Mouse (Mus musculus): ENCODE measurements around the gene D11Wsu47e.

- no peak for TF ChIP-seq CTCF (IDR thresholded peaks at IDR 0.05; ENCODE audit: low read depth, low read length)
- peak; percentile 53 for TF ChIP-seq POLR2A (IDR thresholded peaks at IDR 0.05; ENCODE audit: insufficient read depth, low read length)
- peak; percentile 93 for TF ChIP-seq EP300 (IDR thresholded peaks at IDR 0.05; ENCODE audit: insufficient read depth, low read depth, low read length)
Observed at GRCm38 (mm10) chr11:113710257-113710777, 26.1 kb downstream of the D11Wsu47e start.
